Mouse (Mus musculus): ENCODE results near the gene Nrap. TPM values are rescaled to one million over a fixed set of nuclear protein-coding genes. Genes with fewer than 3 reads are reported as not detected.

Gene Nrap
- polyA plus RNA-seq, 1 experiment from 2014 or later, result 9.6 TPM

DNA sequence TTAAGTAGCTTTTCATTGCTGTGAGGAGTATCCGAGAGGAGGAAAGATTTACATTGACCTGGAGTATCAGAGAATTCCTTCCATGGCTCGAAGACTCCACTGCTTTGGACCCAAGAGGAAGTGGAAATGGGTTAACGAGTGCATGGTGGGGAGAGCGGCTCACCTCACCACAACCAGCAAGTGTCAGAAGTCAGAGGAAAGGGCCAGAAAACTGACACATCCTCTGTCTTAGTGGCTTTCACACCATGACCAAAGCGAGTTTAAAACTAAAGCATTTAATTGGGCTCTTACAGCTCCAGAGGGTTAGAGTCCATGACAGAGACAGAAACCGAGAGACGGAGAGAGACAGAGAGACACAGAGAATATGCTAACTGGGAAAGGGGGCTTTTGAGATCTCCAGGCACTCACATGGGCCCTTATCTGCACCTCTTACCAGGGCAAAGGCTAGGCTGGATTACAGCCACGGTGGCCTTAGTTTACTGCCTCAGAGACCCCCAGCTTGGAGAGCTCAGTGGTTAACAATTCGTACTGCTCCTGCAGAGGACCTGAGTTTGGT lies 3.6 kb upstream of the Nrap start:
- ATAC-seq (ENCODE audit: low read depth), result no peak
- no peak overlapping the region for H3K4me3 ChIP-seq (ENCODE audit: low read depth, low read length)
- H3K36me3 ChIP-seq (ENCODE audit: control insufficient read depth, insufficient read depth, low read length), result no peaks in the 10 kb centered on the region
- DNase-seq (ENCODE audit: low spot score), result no peak
- no peaks in the 10 kb centered on the region for H3K9me3 ChIP-seq (ENCODE audit: control insufficient read depth, low read length)
- WGBS, result 83% methylated on average over 9 of the region's 9 CpGs
- no peak overlapping the region for H3K27ac ChIP-seq (replicated peaks; ENCODE audit: low read depth, low read length)
- H3K4me2 ChIP-seq (ENCODE audit: low read depth, low read length), result no peak overlapping the region
- peaks cover 13% of the 10 kb centered on the region; the same call in 1 of the 2 replicates for H3K4me1 ChIP-seq (ENCODE audit: control insufficient read depth, insufficient read depth, low read length)
- H3K27me3 ChIP-seq (replicated peaks; ENCODE audit: control insufficient read depth, insufficient read depth, low read length), result no peaks in the 10 kb centered on the region; the same call in 1 of the 2 replicates
- no peak overlapping the region for H3K9ac ChIP-seq (ENCODE audit: low read depth, low read length)

DNA sequence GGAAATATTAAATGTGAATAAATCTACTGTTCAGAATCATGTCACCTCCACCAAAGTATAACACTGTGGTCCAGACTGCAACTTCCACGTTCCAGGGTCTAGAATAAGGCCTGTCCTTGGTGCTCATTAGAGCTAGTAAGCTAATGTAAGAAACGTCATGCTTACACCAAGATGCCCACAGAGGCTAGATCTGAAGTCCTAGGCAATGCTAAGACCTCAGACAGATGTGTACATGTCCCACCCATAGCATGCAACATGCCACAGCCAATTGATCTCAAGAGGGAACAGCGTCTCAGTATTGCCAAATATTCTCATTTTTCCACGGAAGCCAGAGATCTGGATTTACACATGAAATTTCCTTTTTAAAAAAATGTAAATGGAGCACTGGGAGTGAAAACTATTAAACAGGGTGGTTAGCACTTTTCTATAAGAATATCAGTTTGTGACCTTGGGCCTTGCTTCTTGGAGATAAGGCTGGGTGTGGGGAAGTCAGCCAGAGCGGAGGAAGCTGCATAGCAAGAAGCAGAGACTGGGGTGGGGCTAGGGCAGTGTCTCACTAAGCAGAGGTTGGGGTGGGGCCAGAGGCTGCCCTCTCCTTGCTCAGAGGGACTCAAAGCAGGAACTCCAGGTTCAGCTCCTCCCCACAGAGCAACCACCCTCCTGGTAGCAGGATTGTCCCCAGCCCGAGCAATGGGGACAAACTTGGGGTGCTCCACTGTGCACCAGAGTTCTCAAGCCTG lies 1.6 kb upstream of the Nrap start:
- Histone ChIP-seq H3K9me3 (ENCODE audit: control insufficient read depth, low read length) (no peaks in the 10 kb centered on the region), H3K4me2 (ENCODE audit: low read depth, low read length) (no peak overlapping the region), H3K4me3 (ENCODE audit: low read depth, low read length) (no peak overlapping the region), H3K27ac (replicated peaks; ENCODE audit: low read depth, low read length) (no peak overlapping the region), H3K36me3 (ENCODE audit: control insufficient read depth, insufficient read depth, low read length) (no peaks in the 10 kb centered on the region), H3K9ac (ENCODE audit: low read depth, low read length) (no peak overlapping the region), H3K27me3 (replicated peaks; ENCODE audit: control insufficient read depth, insufficient read depth, low read length) (no peaks in the 10 kb centered on the region; the same call in 1 of the 2 replicates), H3K4me1 (ENCODE audit: control insufficient read depth, insufficient read depth, low read length) (peaks cover 4% of the 10 kb centered on the region; the same call in 1 of the 2 replicates)
- ATAC-seq (ENCODE audit: low read depth), result no peak
- 74% methylated on average over 6 of the region's 6 CpGs for WGBS
- DNase-seq (ENCODE audit: low spot score), result no peak

DNA sequence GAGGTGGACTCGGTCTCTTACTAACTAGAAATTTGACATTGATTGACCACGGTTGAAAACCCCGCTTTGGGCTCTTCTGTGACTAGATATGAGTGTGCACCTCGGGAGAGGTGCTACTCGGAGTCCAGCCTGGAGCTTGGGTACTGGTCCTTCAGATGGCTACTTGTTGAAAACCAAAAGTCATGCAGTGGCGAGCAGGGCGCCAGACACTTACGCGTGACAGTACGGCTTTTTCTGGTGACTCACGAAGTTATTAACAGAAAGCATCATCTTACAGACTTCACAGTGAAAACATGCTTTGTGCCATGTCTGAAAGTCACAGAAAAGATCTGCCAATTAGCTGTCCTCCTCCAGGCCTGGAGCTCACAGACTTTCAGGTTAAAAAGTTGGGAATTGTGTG lies 661 bp downstream of the Nrap start:
- no peaks in the 10 kb centered on the region for H3K4me1 ChIP-seq (ENCODE audit: control insufficient read depth, insufficient read depth, low read length)
- WGBS, result 85% methylated on average over 11 of the region's 11 CpGs

DNA sequence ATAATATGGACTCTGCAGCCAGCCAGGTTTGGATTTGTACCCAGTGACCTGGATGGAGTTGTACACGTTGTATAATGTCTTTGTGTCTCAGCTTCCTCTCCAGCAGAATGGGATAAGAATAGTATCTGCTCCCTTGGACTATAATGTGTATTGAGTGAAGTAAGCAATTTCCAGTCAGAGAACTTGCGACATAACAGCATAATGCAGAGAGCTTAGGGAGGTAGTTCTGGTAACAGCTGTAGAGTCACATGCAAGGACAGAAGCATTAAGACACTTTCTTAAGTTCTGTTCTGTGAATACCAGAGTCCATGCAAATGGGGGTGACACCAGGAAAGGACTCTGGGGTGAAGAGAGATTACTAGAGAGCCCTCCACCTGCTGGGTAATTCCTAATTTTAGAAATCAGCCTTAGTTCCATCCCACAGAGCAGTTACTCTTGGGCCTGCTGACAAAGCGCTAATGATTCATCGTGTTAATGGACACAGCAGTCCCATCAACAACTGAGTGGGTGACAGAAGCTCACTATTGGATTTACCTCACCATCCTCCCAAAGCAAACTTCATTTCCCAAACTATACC lies 2.0 kb downstream of the Nrap start:
- WGBS, result 80% methylated on average over 4 of the region's 4 CpGs
- no peak for DNase-seq (ENCODE audit: low spot score)
- H3K9me3 ChIP-seq (ENCODE audit: control insufficient read depth, low read length), result no peaks in the 10 kb centered on the region
- H3K4me1 ChIP-seq (ENCODE audit: control insufficient read depth, insufficient read depth, low read length), result no peaks in the 10 kb centered on the region
- ATAC-seq (ENCODE audit: low read depth), result no peak
- H3K27me3 ChIP-seq (replicated peaks; ENCODE audit: control insufficient read depth, insufficient read depth, low read length), result no peaks in the 10 kb centered on the region
- no peaks in the 10 kb centered on the region for H3K36me3 ChIP-seq (ENCODE audit: control insufficient read depth, insufficient read depth, low read length)
- H3K4me3 ChIP-seq (ENCODE audit: low read depth, low read length), result no peak overlapping the region
- H3K9ac ChIP-seq (ENCODE audit: low read depth, low read length), result no peak overlapping the region
- H3K27ac ChIP-seq (replicated peaks; ENCODE audit: low read depth, low read length), result no peak overlapping the region
- H3K4me2 ChIP-seq (ENCODE audit: low read depth, low read length), result no peak overlapping the region

More for the DNA sequence above, 661 bp downstream of the Nrap start:
- Histone ChIP-seq H3K4me3 (ENCODE audit: low read depth, low read length) (no peak overlapping the region), H3K4me2 (ENCODE audit: low read depth, low read length) (no peak overlapping the region), H3K9ac (ENCODE audit: low read depth, low read length) (no peak overlapping the region), H3K27ac (replicated peaks; ENCODE audit: low read depth, low read length) (no peak overlapping the region), H3K27me3 (replicated peaks; ENCODE audit: control insufficient read depth, insufficient read depth, low read length) (no peaks in the 10 kb centered on the region), H3K9me3 (ENCODE audit: control insufficient read depth, low read length) (no peaks in the 10 kb centered on the region), H3K36me3 (ENCODE audit: control insufficient read depth, insufficient read depth, low read length) (no peaks in the 10 kb centered on the region)
- ATAC-seq (ENCODE audit: low read depth), result no peak
- DNase-seq (ENCODE audit: low spot score), result no peak

DNA sequence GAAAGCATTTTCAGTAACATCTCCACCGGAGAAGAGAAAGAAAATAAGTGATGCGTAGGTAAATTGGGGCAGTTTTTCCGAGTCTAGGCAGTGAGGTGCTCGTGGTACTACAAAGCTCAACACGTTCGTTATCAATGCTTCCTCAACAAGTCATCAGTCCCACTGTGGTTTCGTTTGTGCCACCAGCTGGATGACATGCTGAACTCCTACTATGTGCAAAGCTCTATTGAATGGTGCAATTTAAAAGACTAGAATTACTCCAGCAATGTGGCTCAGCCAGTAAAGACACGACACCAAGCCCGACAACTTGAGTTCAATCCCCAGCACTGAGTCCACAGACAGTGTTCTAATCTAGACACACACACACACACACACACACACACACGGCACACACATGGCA lies 3.7 kb downstream of the Nrap start:
- no peak overlapping the region for H3K27ac ChIP-seq (replicated peaks; ENCODE audit: low read depth, low read length)

DNA sequence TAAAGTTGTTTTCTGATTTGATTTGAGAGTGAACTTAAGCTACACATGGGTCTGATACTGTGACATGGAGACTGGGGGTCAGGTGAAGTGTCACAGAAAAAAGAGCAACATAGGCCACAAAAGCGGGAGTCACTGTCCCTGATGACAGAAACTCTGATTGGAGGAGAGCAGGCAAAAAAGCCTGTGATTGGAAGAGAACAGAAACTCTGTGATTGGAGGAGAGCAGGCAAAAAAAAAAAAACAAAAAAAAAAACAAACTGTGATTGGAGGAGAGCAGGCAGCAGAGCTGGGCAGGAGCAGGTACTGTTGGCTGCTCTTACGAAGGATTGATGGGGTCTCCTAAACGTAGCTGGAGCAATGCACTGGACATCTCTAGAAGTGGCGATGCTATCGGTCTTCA lies 4.3 kb downstream of the Nrap start:
- Histone ChIP-seq H3K9ac (ENCODE audit: low read depth, low read length) (no peak overlapping the region), H3K9me3 (ENCODE audit: control insufficient read depth, low read length) (no peaks in the 10 kb centered on the region), H3K27me3 (replicated peaks; ENCODE audit: control insufficient read depth, insufficient read depth, low read length) (no peaks in the 10 kb centered on the region), H3K4me3 (ENCODE audit: low read depth, low read length) (no peak overlapping the region), H3K36me3 (ENCODE audit: control insufficient read depth, insufficient read depth, low read length) (no peaks in the 10 kb centered on the region), H3K27ac (replicated peaks; ENCODE audit: low read depth, low read length) (no peak overlapping the region), H3K4me1 (ENCODE audit: control insufficient read depth, insufficient read depth, low read length) (no peaks in the 10 kb centered on the region), H3K4me2 (ENCODE audit: low read depth, low read length) (no peak overlapping the region)
- DNase-seq (ENCODE audit: low spot score) (no peak), ATAC-seq (ENCODE audit: low read depth) (no peak)
- 90% methylated on average over 5 of the region's 5 CpGs for WGBS

More for the DNA sequence above, 3.7 kb downstream of the Nrap start:
- Histone ChIP-seq H3K9ac (ENCODE audit: low read depth, low read length) (no peak overlapping the region), H3K4me1 (ENCODE audit: control insufficient read depth, insufficient read depth, low read length) (no peaks in the 10 kb centered on the region), H3K4me2 (ENCODE audit: low read depth, low read length) (no peak overlapping the region), H3K4me3 (ENCODE audit: low read depth, low read length) (no peak overlapping the region), H3K36me3 (ENCODE audit: control insufficient read depth, insufficient read depth, low read length) (no peaks in the 10 kb centered on the region), H3K9me3 (ENCODE audit: control insufficient read depth, low read length) (no peaks in the 10 kb centered on the region), H3K27me3 (replicated peaks; ENCODE audit: control insufficient read depth, insufficient read depth, low read length) (no peaks in the 10 kb centered on the region)
- ATAC-seq (ENCODE audit: low read depth) (no peak), DNase-seq (ENCODE audit: low spot score) (no peak)
- WGBS, result 90% methylated on average over 10 of the region's 10 CpGs

DNA sequence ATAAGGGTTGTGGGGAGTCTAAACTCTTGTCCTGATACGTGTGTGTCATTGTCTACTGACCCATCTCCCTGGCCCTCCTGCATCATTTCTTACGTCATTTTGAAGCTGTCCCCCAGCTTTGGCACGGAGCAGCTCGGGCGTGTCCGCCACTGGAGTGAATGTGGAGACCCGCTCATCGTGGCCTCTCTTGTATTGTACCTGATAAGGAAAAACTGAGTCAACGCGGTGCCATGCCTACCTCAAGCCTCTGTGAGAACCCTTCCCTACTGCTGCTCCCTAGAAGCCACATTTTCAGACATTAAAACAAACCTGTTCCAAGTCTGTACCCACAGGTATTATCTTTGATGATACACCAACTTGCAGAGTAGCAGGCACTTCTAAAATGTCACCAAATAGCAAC lies 8.4 kb downstream of the Nrap start:
- WGBS, result 93% methylated on average over 10 of the region's 10 CpGs
- DNase-seq (ENCODE audit: low spot score) (no peak), ATAC-seq (ENCODE audit: low read depth) (no peak)
- Histone ChIP-seq H3K9ac (ENCODE audit: low read depth, low read length) (no peak overlapping the region), H3K27me3 (replicated peaks; ENCODE audit: control insufficient read depth, insufficient read depth, low read length) (no peaks in the 10 kb centered on the region), H3K27ac (replicated peaks; ENCODE audit: low read depth, low read length) (no peak overlapping the region), H3K9me3 (ENCODE audit: control insufficient read depth, low read length) (no peaks in the 10 kb centered on the region), H3K36me3 (ENCODE audit: control insufficient read depth, insufficient read depth, low read length) (no peaks in the 10 kb centered on the region), H3K4me1 (ENCODE audit: control insufficient read depth, insufficient read depth, low read length) (no peaks in the 10 kb centered on the region), H3K4me3 (ENCODE audit: low read depth, low read length) (no peak overlapping the region), H3K4me2 (ENCODE audit: low read depth, low read length) (no peak overlapping the region)

DNA sequence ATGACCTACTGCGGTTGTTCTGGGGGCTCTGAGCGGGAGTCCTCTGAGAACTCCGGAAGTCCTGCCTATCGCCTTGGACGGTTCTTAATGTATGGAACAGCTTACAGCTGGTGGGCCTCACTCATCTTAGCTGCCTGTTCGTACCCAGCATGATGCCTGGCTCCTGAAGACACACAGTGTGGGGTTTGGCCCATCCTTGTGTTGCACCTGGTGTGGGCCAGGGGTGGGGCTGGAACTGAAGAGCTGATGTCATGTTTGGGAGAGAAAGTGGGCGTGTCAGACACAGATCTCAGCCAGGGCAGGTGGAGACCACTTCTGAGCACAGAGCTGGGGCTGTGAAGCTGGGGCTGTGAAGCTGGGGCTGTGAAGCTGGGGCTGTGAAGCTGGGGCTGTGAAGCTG lies 9.5 kb downstream of the Nrap start:
- no peak overlapping the region for H3K27ac ChIP-seq (replicated peaks; ENCODE audit: low read depth, low read length)
- no peaks in the 10 kb centered on the region for H3K36me3 ChIP-seq (ENCODE audit: control insufficient read depth, insufficient read depth, low read length)
- WGBS, result 71% methylated on average over 7 of the region's 7 CpGs
- ATAC-seq (ENCODE audit: low read depth) (no peak), DNase-seq (ENCODE audit: low spot score) (no peak)
- no peaks in the 10 kb centered on the region for H3K4me1 ChIP-seq (ENCODE audit: control insufficient read depth, insufficient read depth, low read length)
- no peak overlapping the region for H3K4me2 ChIP-seq (ENCODE audit: low read depth, low read length)
- no peaks in the 10 kb centered on the region for H3K9me3 ChIP-seq (ENCODE audit: control insufficient read depth, low read length)
- H3K9ac ChIP-seq (ENCODE audit: low read depth, low read length), result no peak overlapping the region
- H3K27me3 ChIP-seq (replicated peaks; ENCODE audit: control insufficient read depth, insufficient read depth, low read length), result no peaks in the 10 kb centered on the region
- H3K4me3 ChIP-seq (ENCODE audit: low read depth, low read length), result no peak overlapping the region

Data from embryonic facial prominence, embryonic 14.5 days (tissue).